Mouse (Mus musculus) cortical plate, adult 2 months (tissue): ENCODE results near the gene Wbp2nl.

Experiments used
- CTCF ChIP-seq: fragments of 200-500 bp; IDR thresholded peaks from 2 replicates; pipeline ENCODE4 v1.5.1; 2011; ENCODE audit warnings: mild to moderate bottlenecking, control low read depth, low read length; ENCODE audit not compliant: insufficient read depth; ENCODE audit errors: extremely low read depth
- POLR2A ChIP-seq: fragments of 200-500 bp; IDR thresholded peaks from 2 replicates; pipeline ENCODE4 v1.6.1; 2011; ENCODE audit warnings: mild to moderate bottlenecking, low read length, control low read depth; ENCODE audit not compliant: insufficient read depth; ENCODE audit errors: extremely low read depth

GRCm38 (mm10) chr15:82280638-82281037 is 18.1 kb upstream of the Wbp2nl start:
- TF ChIP-seq POLR2A (no peak), CTCF (no peak)
